Mouse (Mus musculus) embryonic facial prominence, embryonic 13.5 days (tissue): ENCODE data around the gene Scgn. TPM values are rescaled to one million over a fixed set of nuclear protein-coding genes. Genes with fewer than 3 reads are reported as not detected.
A peak's percentile ranks its signal among the peaks of the same experiment; 100 is the strongest.

Experiments
- ATAC-seq: fragments of 200-750 bp; cut with Nextera tagmentation; 2 replicates; pipeline ENCODE4 v1.8.0; 2017; ENCODE audit warnings: low read depth; ENCODE audit not compliant: insufficient number of reproducible peaks, insufficient read depth, low FRiP score, low TSS enrichment
- H3K27ac ChIP-seq: fragments of 300-500 bp; sonication (generic); 2 replicates; pipeline ENCODE4 v1.5.1; 2015; ENCODE audit warnings: moderate library complexity, mild to moderate bottlenecking, inconsistent platforms
- H3K27me3 ChIP-seq: fragments of 300-500 bp; sonication (generic); 2 replicates; pipeline ENCODE4 v1.6.1; 2015; ENCODE audit warnings: mild to moderate bottlenecking, inconsistent platforms
- H3K36me3 ChIP-seq: fragments of 300-500 bp; sonication (generic); 2 replicates; pipeline ENCODE4 v1.6.1; 2015; ENCODE audit warnings: mild to moderate bottlenecking, inconsistent platforms
- H3K4me1 ChIP-seq: fragments of 300-500 bp; sonication (generic); 2 replicates; pipeline ENCODE4 v1.6.1; 2015; ENCODE audit warnings: inconsistent platforms
- H3K4me2 ChIP-seq: fragments of 300-500 bp; sonication (generic); 2 replicates; pipeline ENCODE4 v1.6.1; 2015; ENCODE audit warnings: moderate library complexity, mild to moderate bottlenecking, inconsistent platforms
- H3K4me3 ChIP-seq: fragments of 300-500 bp; sonication (generic); 2 replicates; pipeline ENCODE4 v1.5.1; 2015; ENCODE audit warnings: mild to moderate bottlenecking, inconsistent platforms
- H3K9ac ChIP-seq: fragments of 300-500 bp; sonication (generic); 2 replicates; pipeline ENCODE4 v1.6.1; 2015; ENCODE audit warnings: mild to moderate bottlenecking, inconsistent platforms
- H3K9me3 ChIP-seq: fragments of 300-500 bp; sonication (generic); 2 replicates; pipeline ENCODE4 v1.6.1; 2016; ENCODE audit warnings: inconsistent platforms
- WGBS: fragments of 180-500 bp; shearing (Covaris S2); methylation state at CpG from one replicate; pipeline ENCODE4 v1.1.7; 2015; ENCODE audit warnings: mixed read lengths; 5-methylcytosine and 5-hydroxymethylcytosine counted together
- polyA plus RNA-seq: library from polyadenylated mRNA; unstranded; fragments of >200 nt; fragmentation: Nextera tagmentation; extraction: Ambion mirVana; gene quantifications from 2 replicates; pipeline ENCODE4 v1.2.1, GENCODE M21; 2015

Scgn gene
- polyA plus RNA-seq: not detected in 2 replicates

DNA sequence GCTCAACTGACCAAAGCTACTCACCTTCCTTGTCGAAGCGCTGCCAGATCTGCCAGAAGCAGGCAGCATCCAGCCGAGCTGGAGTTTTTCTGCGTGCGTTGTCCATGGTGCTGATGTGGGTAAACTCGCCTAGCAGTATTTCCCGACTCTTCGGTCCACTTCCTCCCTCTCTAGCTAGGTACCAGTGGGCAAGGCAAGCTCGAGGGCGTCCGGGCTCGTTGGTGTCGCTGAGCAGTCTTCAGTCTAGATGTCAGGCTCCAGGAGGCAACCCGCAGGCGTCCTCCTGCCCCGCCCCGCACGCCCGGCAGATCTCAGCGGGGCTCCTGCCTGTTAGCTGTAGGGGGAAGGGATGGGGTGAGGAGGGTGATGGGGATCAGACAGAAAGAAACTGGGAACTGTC, at the start of gene Scgn:
Gene Scgn, minus strand, starts transcription at position 287 of the 400 bp plus-strand sequence.
- Histone ChIP-seq H3K36me3 (no peaks in the 10 kb centered on the region), H3K4me1 (peaks cover 4% of the 10 kb centered on the region), H3K9me3 (no peaks in the 10 kb centered on the region), H3K27me3 (peaks cover 44% of the 10 kb centered on the region), H3K27ac (no peak within 1 kb of the TSS), H3K9ac (no peak within 1 kb of the TSS), H3K4me2 (peak within 1 kb of the TSS; percentile 30; the same call in 1 of the 2 replicates), H3K4me3 (peak within 1 kb of the TSS; percentile 22; the same call in 1 of the 2 replicates)
- ATAC-seq: no peak
- under 1% methylated on average over 20 of the region's 20 CpGs for WGBS

DNA sequence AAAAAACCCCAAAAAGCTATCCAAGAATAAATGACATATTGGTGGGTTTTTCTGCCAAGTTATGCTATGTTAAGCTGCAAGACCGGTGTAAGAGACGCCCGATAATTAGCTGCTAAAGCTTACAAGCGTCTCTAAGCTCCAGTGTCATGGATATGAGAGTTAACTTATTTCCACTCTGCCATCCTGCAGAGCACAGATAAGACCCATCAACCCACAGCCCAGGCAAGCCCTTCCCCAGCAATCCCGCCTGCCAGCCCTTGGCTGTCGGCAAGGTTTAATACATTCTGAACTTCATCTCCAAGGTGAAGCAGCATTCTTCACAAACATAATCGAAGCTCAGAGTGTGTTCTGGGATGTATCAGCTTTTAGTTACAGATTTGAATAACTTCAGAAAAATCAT, 49.2 kb upstream of the Scgn start:
- H3K4me1 ChIP-seq: no peaks in the 10 kb centered on the region
- 82% methylated on average over 7 of the region's 7 CpGs for WGBS
- H3K9me3 ChIP-seq: no peaks in the 10 kb centered on the region
- H3K4me2 ChIP-seq: no peak overlapping the region
- H3K9ac ChIP-seq: no peak overlapping the region
- H3K27ac ChIP-seq: no peak overlapping the region
- no peak for ATAC-seq
- peaks cover 41% of the 10 kb centered on the region for H3K36me3 ChIP-seq
- no peaks in the 10 kb centered on the region for H3K27me3 ChIP-seq
- no peak overlapping the region for H3K4me3 ChIP-seq

DNA sequence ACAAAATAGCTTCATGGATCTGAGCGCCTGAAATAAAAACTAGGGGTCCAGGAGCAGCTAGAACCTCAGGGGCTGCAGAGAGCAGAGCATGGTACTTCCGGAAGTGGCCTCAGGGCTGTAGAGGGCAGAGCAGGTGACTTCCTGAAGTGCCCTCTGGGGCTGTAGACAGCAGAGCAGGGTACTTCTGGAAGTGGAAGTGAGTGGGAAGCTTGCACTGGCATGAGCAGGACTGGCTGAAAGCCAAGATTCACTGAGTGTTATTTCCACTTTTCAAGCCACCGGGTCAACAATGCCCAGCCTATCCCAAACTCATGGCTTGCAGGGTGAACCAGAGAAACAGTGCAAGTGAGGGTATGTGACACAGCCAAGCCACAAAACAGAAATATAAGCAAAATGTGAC, 46.5 kb upstream of the Scgn start:
- ATAC-seq: no peak
- Histone ChIP-seq H3K9me3 (no peaks in the 10 kb centered on the region), H3K9ac (no peak overlapping the region), H3K4me2 (no peak overlapping the region), H3K4me3 (no peak overlapping the region), H3K27ac (no peak overlapping the region), H3K4me1 (no peaks in the 10 kb centered on the region), H3K36me3 (peaks cover 28% of the 10 kb centered on the region), H3K27me3 (no peaks in the 10 kb centered on the region)
- 76% methylated on average over 3 of the region's 3 CpGs for WGBS

DNA sequence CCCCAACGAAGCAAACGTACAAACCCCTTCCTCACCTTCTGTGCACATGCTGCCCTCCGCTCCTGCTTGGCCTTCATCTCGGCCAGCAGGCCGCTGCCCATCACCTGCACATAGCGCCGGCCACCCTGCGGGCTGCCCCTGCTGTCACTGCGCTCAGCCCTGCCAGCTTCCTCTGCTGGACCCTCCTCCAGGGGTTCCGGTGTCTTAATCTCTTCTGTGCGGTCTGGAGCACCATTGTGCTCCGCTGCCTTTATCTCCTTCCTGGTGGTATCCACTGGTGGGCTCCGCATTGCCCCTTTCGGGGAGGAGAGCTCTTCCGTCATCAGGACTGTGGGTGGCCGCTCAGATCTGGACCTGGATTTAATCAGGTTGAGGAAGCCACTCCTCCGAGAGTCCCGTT, 45.1 kb upstream of the Scgn start:
- no peak overlapping the region for H3K27ac ChIP-seq
- H3K27me3 ChIP-seq: no peaks in the 10 kb centered on the region
- H3K4me2 ChIP-seq: no peak overlapping the region
- H3K4me1 ChIP-seq: no peaks in the 10 kb centered on the region
- H3K36me3 ChIP-seq: peaks cover 18% of the 10 kb centered on the region
- no peak for ATAC-seq
- H3K9me3 ChIP-seq: no peaks in the 10 kb centered on the region
- WGBS: 74% methylated on average over 18 of the region's 18 CpGs
- H3K4me3 ChIP-seq: no peak overlapping the region
- no peak overlapping the region for H3K9ac ChIP-seq

DNA sequence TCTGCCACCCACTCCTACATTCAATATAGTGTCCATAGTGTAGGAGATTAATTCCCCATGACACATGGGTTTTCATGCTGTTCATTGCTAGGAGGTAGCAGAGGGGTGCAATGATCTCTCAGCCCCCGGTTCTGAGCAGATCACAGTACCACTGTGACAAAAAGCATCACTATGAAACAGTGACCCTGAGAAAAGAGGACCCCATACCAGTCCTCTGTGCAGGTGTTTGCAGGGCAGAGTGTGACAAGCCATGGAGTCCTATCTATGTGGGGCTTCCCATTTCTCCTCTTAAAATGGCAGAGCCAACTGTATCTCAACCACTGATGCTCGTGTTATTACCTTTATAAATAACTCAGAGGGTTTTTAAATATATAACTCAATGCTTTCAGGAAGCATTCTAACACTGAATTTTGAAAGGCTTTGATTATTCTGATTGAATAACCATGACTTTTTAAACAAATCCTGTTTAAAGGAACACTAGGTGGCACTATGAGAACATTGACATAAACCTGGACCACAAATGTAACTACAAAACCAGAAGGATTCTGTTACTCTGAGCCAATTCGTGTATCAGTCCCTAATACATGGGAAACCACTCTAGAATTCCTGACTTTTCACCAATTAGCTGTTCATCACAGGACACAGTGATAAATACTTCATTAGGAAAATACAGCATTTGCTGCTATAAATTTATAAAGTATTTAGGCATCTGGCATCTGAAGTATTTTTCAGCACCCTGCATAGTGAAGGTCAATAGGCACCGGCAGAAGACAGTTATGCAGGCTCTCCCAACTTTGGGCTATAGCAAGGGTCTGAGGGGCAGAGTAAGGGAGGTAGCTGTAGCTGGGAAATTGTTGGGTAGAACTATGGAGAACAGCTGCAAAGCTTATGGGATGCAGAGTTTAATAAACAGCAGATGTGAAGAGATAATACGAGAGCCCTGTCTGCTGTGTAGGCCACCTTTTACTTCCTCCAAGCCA, 36.5 kb upstream of the Scgn start:
- no peak overlapping the region for H3K4me3 ChIP-seq
- no peaks in the 10 kb centered on the region for H3K9me3 ChIP-seq
- H3K27ac ChIP-seq: no peak overlapping the region
- H3K9ac ChIP-seq: no peak overlapping the region
- peaks cover 5% of the 10 kb centered on the region; the same call in 1 of the 2 replicates for H3K36me3 ChIP-seq
- no peak for ATAC-seq
- H3K4me2 ChIP-seq: no peak overlapping the region
- H3K4me1 ChIP-seq: peaks cover 3% of the 10 kb centered on the region; the same call in 1 of the 2 replicates
- no peaks in the 10 kb centered on the region for H3K27me3 ChIP-seq
- 52% methylated on average over 5 of the region's 5 CpGs for WGBS

DNA sequence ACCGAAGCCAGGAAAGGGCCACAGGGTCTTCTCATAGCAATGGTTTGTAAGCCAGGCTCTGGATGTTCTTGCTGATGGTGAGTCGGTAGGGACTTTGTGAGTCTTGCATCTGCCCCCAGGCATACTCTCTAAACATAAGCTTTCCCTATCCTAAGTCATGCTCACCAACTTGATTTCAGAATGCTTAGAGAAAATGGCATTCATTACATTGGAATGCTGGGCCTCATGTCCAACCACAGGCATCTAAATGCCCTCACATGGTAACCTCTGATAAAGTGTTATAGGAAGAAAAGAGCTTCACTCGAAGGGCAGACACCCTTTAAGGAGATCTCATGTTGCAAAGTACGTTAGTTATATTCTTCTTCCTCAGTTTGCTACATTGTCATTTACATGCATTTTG, 27.5 kb upstream of the Scgn start:
- Histone ChIP-seq H3K27ac (no peak overlapping the region), H3K4me1 (no peaks in the 10 kb centered on the region), H3K36me3 (peaks cover 12% of the 10 kb centered on the region; the same call in 1 of the 2 replicates), H3K9me3 (no peaks in the 10 kb centered on the region), H3K4me2 (no peak overlapping the region), H3K27me3 (no peaks in the 10 kb centered on the region), H3K9ac (no peak overlapping the region), H3K4me3 (no peak overlapping the region)
- no peak for ATAC-seq
- WGBS: 58% methylated on average over 4 of the region's 4 CpGs

DNA sequence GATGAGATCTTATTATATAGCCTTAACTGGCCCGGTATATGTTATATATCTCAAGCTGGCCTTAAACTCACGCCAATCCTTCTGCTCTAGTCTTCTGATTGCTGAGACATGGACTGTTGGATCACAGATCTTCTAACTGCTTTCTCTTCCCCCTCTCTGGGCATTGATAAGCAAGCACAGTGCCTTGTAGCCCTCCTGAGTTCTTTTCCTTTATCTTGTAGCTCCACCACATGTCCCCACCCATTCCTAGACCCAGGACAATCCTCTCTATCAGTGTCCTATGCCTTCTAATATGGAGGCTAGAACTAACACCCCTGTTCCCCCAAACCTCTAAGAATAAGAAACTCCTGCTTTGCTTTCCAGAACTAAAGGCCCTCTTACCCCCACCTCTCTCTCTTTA, 14.5 kb upstream of the Scgn start:
- Histone ChIP-seq H3K9me3 (no peaks in the 10 kb centered on the region), H3K9ac (no peak overlapping the region), H3K36me3 (peaks cover 5% of the 10 kb centered on the region; the same call in 1 of the 2 replicates), H3K4me3 (no peak overlapping the region), H3K27ac (no peak overlapping the region), H3K27me3 (no peaks in the 10 kb centered on the region), H3K4me1 (no peaks in the 10 kb centered on the region), H3K4me2 (no peak overlapping the region)
- ATAC-seq: no peak
- 78% methylated on average over 2 of the region's 2 CpGs for WGBS

DNA sequence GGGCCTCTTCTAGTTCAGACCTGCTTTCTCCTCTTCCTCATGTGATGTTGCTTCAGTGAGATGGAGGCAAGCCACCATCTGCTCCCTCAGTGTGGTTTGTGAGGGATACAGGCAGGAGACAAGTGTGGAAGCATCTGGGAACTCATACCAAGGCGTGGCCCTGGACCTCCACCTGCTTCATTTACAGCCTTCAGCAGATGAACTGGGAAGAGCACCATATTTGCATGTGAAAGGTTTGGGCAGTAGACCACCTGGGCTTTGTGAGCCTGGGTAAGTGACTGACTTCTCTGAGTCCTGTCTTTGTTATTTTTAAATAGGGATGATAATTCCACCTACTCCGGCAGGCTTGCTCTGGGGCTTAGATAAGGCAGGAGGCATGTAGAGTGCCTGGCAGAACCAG, 10.8 kb upstream of the Scgn start:
- no peaks in the 10 kb centered on the region for H3K4me1 ChIP-seq
- H3K9ac ChIP-seq: no peak overlapping the region
- H3K4me3 ChIP-seq: no peak overlapping the region
- 60% methylated on average over 2 of the region's 2 CpGs for WGBS
- no peaks in the 10 kb centered on the region for H3K9me3 ChIP-seq
- H3K4me2 ChIP-seq: no peak overlapping the region
- ATAC-seq: no peak
- no peaks in the 10 kb centered on the region for H3K36me3 ChIP-seq
- H3K27ac ChIP-seq: no peak overlapping the region
- 0 out of 2 replicates have a peak, but pooled peaks cover 3% of the 10 kb centered on the region for H3K27me3 ChIP-seq

DNA sequence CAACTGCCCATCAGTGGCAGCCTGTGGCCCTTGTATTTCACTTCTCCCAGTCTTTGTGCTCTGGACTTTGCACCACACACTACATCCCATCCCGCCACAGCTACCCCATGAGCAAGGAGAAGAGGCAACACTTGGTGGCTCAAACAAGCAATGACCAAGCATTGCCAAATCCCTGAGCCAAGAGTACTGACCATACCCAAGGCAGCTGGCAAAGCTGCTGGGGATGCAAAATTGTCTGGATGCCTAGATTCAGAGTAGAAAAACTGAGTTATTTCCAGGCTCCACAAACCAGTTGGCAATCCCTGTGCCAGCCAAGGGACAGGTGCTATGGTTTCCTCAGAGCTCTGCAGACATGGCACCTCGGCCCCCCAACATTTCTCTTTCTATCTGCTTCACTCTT, 10.1 kb upstream of the Scgn start:
- H3K9ac ChIP-seq: no peak overlapping the region
- H3K9me3 ChIP-seq: no peaks in the 10 kb centered on the region
- no peak overlapping the region for H3K4me3 ChIP-seq
- no peak for ATAC-seq
- H3K27ac ChIP-seq: no peak overlapping the region
- 0 out of 2 replicates have a peak, but pooled peaks cover 3% of the 10 kb centered on the region for H3K27me3 ChIP-seq
- H3K36me3 ChIP-seq: no peaks in the 10 kb centered on the region
- no peak overlapping the region for H3K4me2 ChIP-seq
- no peaks in the 10 kb centered on the region for H3K4me1 ChIP-seq
- WGBS: 85% methylated on average over 2 of the region's 2 CpGs

DNA sequence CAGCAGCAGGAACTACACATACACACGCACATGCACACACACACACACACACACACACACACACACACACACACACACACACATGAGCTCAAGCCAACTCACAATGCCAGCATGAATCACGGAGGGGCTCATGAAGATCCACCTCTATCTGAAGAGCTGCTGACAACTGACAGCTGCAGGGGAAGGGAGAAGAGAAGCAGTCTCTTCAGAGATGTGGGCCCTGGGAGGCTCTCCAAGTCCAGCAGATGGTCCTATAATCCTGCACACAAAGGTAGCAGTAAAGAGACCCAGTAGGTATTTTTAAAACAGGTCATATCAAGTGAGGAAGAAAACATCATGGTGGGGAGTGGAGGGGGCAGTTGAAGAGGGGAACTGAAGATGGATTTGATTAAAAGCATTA, 7.8 kb upstream of the Scgn start:
- Histone ChIP-seq H3K36me3 (no peaks in the 10 kb centered on the region), H3K27me3 (peaks cover 14% of the 10 kb centered on the region), H3K4me3 (no peak overlapping the region), H3K4me2 (no peak overlapping the region), H3K4me1 (no peaks in the 10 kb centered on the region), H3K27ac (no peak overlapping the region), H3K9ac (no peak overlapping the region), H3K9me3 (no peaks in the 10 kb centered on the region)
- ATAC-seq: no peak
- 61% methylated on average over 2 of the region's 2 CpGs for WGBS

DNA sequence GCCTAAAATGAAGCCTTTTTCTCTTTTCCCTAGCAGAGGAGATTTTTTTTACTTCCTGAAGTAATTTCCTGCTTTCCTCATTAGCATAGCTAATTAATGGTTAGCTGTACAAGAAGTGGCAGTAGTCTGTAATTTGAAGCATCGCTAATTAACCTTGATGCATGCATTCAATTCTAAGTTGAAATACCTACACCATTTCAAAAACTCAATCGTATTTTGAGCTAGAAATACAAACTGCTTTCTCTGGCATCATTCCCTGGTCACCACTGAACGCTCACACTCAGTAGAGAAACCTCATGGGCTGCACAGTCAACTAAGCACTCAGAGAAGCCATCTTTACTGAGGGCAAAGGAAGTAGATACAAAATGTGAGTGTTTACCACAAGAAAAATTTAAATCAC, 3.7 kb upstream of the Scgn start:
- Histone ChIP-seq H3K9me3 (no peaks in the 10 kb centered on the region), H3K9ac (no peak overlapping the region), H3K4me3 (no peak overlapping the region), H3K27ac (no peak overlapping the region), H3K4me2 (no peak overlapping the region), H3K36me3 (no peaks in the 10 kb centered on the region), H3K4me1 (peaks cover 4% of the 10 kb centered on the region), H3K27me3 (peaks cover 43% of the 10 kb centered on the region)
- WGBS: 56% methylated on average over 3 of the region's 3 CpGs
- no peak for ATAC-seq

DNA sequence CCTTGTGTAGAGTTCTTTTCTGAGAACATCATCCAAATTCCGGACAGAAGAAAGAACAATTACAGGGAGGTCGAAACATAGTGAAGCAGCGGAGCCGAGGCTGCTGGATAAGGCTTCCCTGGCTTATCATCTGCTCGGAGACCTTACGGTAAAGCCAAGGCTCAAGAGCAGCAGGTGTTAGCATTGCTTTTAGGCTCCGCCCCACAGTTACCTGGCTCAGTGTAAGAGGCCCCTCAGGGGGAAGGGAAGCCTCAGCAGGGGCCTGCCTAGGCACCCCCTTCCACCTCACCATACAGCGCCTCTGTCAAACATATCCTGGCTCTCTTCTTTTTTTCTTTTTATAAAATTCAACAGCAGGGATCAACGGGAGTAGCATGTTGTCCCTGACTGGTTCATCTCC, 3.0 kb upstream of the Scgn start:
- no peak overlapping the region for H3K27ac ChIP-seq
- H3K4me2 ChIP-seq: no peak overlapping the region
- WGBS: 10% methylated on average over 9 of the region's 9 CpGs
- H3K4me1 ChIP-seq: peaks cover 4% of the 10 kb centered on the region
- H3K9ac ChIP-seq: no peak overlapping the region
- H3K4me3 ChIP-seq: no peak overlapping the region
- H3K36me3 ChIP-seq: no peaks in the 10 kb centered on the region
- ATAC-seq: no peak
- H3K9me3 ChIP-seq: no peaks in the 10 kb centered on the region
- peaks cover 43% of the 10 kb centered on the region for H3K27me3 ChIP-seq
